Mouse (Mus musculus) bone marrow macrophage, adult 2 months (primary cell): Measurements from ENCODE around the gene Prdm5.

Experiments used
- CTCF ChIP-seq: IDR thresholded peaks from 2 replicates; pipeline ENCODE4 v1.5.1; 2012; ENCODE audit warnings: low read depth, mild to moderate bottlenecking, low read length, moderate library complexity
- POLR2A ChIP-seq: IDR thresholded peaks from 2 replicates; pipeline ENCODE4 v1.6.1; 2012; ENCODE audit warnings: mild to moderate bottlenecking, low read depth, low read length, borderline replicate concordance

DNA sequence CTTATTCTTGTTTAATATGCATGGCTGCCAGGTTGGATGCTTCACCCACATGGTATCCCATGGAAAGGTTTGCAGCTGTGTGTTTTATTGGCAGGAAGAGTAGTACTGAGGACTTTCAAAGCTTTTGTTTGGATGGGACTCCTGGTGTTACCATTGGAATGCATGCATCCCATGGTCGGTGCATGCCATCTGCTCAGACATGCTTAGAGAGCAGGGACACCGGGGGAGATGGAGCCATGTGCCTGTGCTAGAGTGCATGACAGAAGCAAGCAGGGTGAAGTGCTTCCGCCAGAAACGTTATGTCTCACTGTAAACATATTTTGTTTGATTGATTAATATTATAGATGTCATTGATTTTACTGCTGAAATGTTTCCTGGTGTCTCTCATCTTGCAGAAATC, 70.3 kb downstream of the Prdm5 start:
- TF ChIP-seq CTCF (no peak), POLR2A (no peak)
